Mouse (Mus musculus): ENCODE measurements at regions not wholly inside any gene's neighbourhood (a gene's known extent, or its start where the extent isn't known, plus 50 kb on each side); places are given as distances from the start of the nearest gene placed in this dataset.

- Histone ChIP-seq H3K9ac (ENCODE audit: insufficient read depth, low read depth) (no peak overlapping the region), H3K4me3 (replicated peaks in 1 of 3; ENCODE audit: low read depth in 2 of 3, low read length in 2 of 3, poor library complexity in 1 of 3) (no peak overlapping the region), H3K27me3 (replicated peaks) (no peaks in the 10 kb centered on the region), H3K36me3 (replicated peaks in 1 of 2; ENCODE audit: control insufficient read depth in 1 of 2, insufficient read depth in 1 of 2, low read length in 1 of 2) (no peaks in the 10 kb centered on the region), H3K4me1 (ENCODE audit: control insufficient read depth in 1 of 2, insufficient read depth in 2 of 2) (no peaks in the 10 kb centered on the region; a peak in 1 of 4 replicates), H3K4me2 (ENCODE audit: insufficient read depth, low read depth, poor library complexity, severe bottlenecking) (no peak overlapping the region), H3K79me2 (replicated peaks; ENCODE audit: control insufficient read depth, extremely low read depth, insufficient read depth, poor library complexity, severe bottlenecking) (no peaks in the 10 kb centered on the region), H3K27ac (ENCODE audit: insufficient read depth, low read depth) (no peak overlapping the region), H3K9me3 (replicated peaks; ENCODE audit: low read length) (peaks cover 66% of the 10 kb centered on the region)
- dilution Hi-C loops (cut with MboI; ENCODE audit: extremely low pct_ligation_motif_present, extremely low pct_unique_long_range_greater_than_20kb, low sequenced_read_pairs), result no loop called here
- in situ Hi-C loops (cut with MboI; ENCODE audit: low pct_ligation_motif_present, low pct_unique_long_range_greater_than_20kb, low sequenced_read_pairs), result no loop called here
- no peak for TF ChIP-seq MXI1 (IDR thresholded peaks at IDR 0.05; ENCODE audit: low read depth, low read length)
- TF ChIP-seq BHLHE40 (IDR thresholded peaks at IDR 0.05; ENCODE audit: low read depth, low read length), result no peak
- DNase-seq (ENCODE audit: extremely low read depth), result no peak
These were observed 105.6 kb downstream of the Gm11011 start for GRCm38 (mm10) chr2:169481731-169482465.

DNA sequence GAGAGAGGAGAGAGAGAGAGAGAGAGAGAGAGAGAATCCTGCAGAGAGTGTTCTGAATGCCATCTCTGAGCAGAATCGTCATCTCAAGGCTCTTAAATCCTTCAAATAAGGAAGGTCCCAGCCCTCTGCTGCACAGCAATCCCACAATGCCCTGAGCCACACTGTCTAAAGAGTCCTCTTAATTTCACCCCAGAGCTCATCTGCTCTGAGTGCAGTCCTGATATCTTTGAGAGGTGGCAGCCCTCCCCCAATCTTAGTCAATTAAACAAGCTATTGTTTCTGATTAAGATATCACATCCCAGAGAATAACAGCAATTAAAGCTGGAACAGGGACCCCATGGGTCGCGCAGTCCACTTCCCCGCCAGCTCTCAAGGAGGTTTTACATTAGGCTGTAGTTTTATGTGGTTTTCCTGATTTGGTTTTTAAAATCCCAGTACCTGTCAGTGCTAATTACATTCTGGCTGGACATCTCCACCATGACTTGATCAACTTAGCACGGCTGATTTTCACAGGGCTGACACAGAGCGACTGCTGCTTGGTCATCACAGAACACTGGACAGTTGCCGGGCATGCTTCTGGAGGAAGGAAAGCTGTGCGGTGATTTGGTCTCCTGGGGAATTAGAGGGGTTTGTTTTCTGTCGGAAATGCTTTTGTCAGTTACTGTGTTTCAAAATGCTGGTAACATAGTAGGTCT, 113.0 kb downstream of the Gm11011 start:
- no peak overlapping the region for H3K4me2 ChIP-seq (ENCODE audit: insufficient read depth, low read depth, poor library complexity, severe bottlenecking)
- no peak overlapping the region for H3K9ac ChIP-seq (ENCODE audit: insufficient read depth, low read depth)
- H3K4me1 ChIP-seq (ENCODE audit: control insufficient read depth in 1 of 2, insufficient read depth in 2 of 2), result no peaks in the 10 kb centered on the region; a peak in 1 of 4 replicates
- no peak for DNase-seq (ENCODE audit: extremely low read depth)
- no peaks in the 10 kb centered on the region for H3K27me3 ChIP-seq (replicated peaks)
- TF ChIP-seq MAZ (IDR thresholded peaks at IDR 0.05; ENCODE audit: low read depth, low read length) (no peak), ZNF384 (IDR thresholded peaks at IDR 0.05; ENCODE audit: low read depth, low read length) (no peak), SMC3 (IDR thresholded peaks at IDR 0.05; ENCODE audit: low read depth, low read length) (no peak), ZC3H11A (IDR thresholded peaks at IDR 0.05; ENCODE audit: low read depth, low read length) (no peak), NELFE (IDR thresholded peaks at IDR 0.05; ENCODE audit: low read depth, low read length) (no peak), MAFK (IDR thresholded peaks at IDR 0.05; ENCODE audit: insufficient replicate concordance, low read length) (no peak), EP300 (IDR thresholded peaks at IDR 0.05; ENCODE audit: low read length) (no peak), SIN3A (IDR thresholded peaks at IDR 0.05; ENCODE audit: low read length) (no peak), NRF1 (IDR thresholded peaks at IDR 0.05; ENCODE audit: low read depth, low read length) (no peak), ELF1 (IDR thresholded peaks at IDR 0.05; ENCODE audit: low read depth, low read length) (no peak), MXI1 (IDR thresholded peaks at IDR 0.05; ENCODE audit: low read depth, low read length) (no peak), KAT2A (IDR thresholded peaks at IDR 0.05; ENCODE audit: insufficient replicate concordance, low read length) (no peak), MYC (IDR thresholded peaks at IDR 0.05; ENCODE audit: low read depth, low read length) (no peak)
- H3K36me3 ChIP-seq (replicated peaks in 1 of 2; ENCODE audit: control insufficient read depth in 1 of 2, insufficient read depth in 1 of 2, low read length in 1 of 2), result no peaks in the 10 kb centered on the region
- in situ Hi-C loops (cut with MboI; ENCODE audit: low pct_ligation_motif_present, low pct_unique_long_range_greater_than_20kb, low sequenced_read_pairs), result no loop called here
- H3K27ac ChIP-seq (ENCODE audit: insufficient read depth, low read depth), result no peak overlapping the region
- H3K4me3 ChIP-seq (replicated peaks in 1 of 3; ENCODE audit: low read depth in 2 of 3, low read length in 2 of 3, poor library complexity in 1 of 3), result no peak overlapping the region
- dilution Hi-C loops (cut with MboI; ENCODE audit: extremely low pct_ligation_motif_present, extremely low pct_unique_long_range_greater_than_20kb, low sequenced_read_pairs), result no loop called here
- H3K9me3 ChIP-seq (replicated peaks; ENCODE audit: low read length), result peaks cover 84% of the 10 kb centered on the region
- no peaks in the 10 kb centered on the region for H3K79me2 ChIP-seq (replicated peaks; ENCODE audit: control insufficient read depth, extremely low read depth, insufficient read depth, poor library complexity, severe bottlenecking)

Data from CH12.LX (cell line).